Mouse (Mus musculus) c-Kit-negative CD71-positive TER-119-positive erythroid progenitor cells, embryonic 14.5 days (primary cell): ENCODE measurements around the gene Slc2a6.
A peak's percentile ranks its signal among the peaks of the same experiment; 100 is the strongest.

Experiments used
- DNase-seq: peaks from one replicate; pipeline ENCODE4 v3.0.0-alpha.2; 2013; ENCODE audit warnings: low read depth, low spot score

The Slc2a6 gene

GRCm38 (mm10) chr2:27027618-27028436 lies at the start of gene Slc2a6:
TSS of gene Slc2a6 (minus strand) at chr2:27027998.
- peak; percentile 21 for DNase-seq

- DNase-seq = no peak
Measured at GRCm38 (mm10) chr2:27075485-27075884, 47.7 kb upstream of the Slc2a6 start.

- no peak for DNase-seq
Measured at GRCm38 (mm10) chr2:27074804-27075203, 47.0 kb upstream of the Slc2a6 start.

GRCm38 (mm10) chr2:27073407-27073806 lies 45.6 kb upstream of the Slc2a6 start:
- no peak for DNase-seq

- DNase-seq = no peak
Measured at GRCm38 (mm10) chr2:27071978-27072377, 44.2 kb upstream of the Slc2a6 start, which contains the start of gene Mymk. TSS of gene Mymk (minus strand) at chr2:27072179.

GRCm38 (mm10) chr2:27071137-27071536 lies 43.3 kb upstream of the Slc2a6 start:
- no peak for DNase-seq

GRCm38 (mm10) chr2:27070247-27070813 lies 42.5 kb upstream of the Slc2a6 start:
- DNase-seq = no peak

GRCm38 (mm10) chr2:27069646-27070045 lies 41.8 kb upstream of the Slc2a6 start:
- no peak for DNase-seq

- no peak for DNase-seq
Measured at GRCm38 (mm10) chr2:27067996-27068395, 40.2 kb upstream of the Slc2a6 start.

GRCm38 (mm10) chr2:27067124-27067523 lies 39.3 kb upstream of the Slc2a6 start:
- no peak for DNase-seq

GRCm38 (mm10) chr2:27059187-27059586 lies 31.4 kb upstream of the Slc2a6 start:
- DNase-seq = no peak

GRCm38 (mm10) chr2:27058751-27059150 lies 31.0 kb upstream of the Slc2a6 start:
- no peak for DNase-seq

GRCm38 (mm10) chr2:27058251-27058650 lies 30.5 kb upstream of the Slc2a6 start:
- DNase-seq = no peak

- DNase-seq = no peak
Measured at GRCm38 (mm10) chr2:27049408-27049807, 21.6 kb upstream of the Slc2a6 start.

- no peak for DNase-seq
Measured at GRCm38 (mm10) chr2:27045979-27046770, 18.4 kb upstream of the Slc2a6 start.

- no peak for DNase-seq
Measured at GRCm38 (mm10) chr2:27044641-27045040, 16.8 kb upstream of the Slc2a6 start.

GRCm38 (mm10) chr2:27044166-27044565 lies 16.4 kb upstream of the Slc2a6 start:
- DNase-seq = no peak

GRCm38 (mm10) chr2:27043461-27043860 lies 15.7 kb upstream of the Slc2a6 start:
- DNase-seq = no peak

- DNase-seq = no peak
Measured at GRCm38 (mm10) chr2:27042131-27042844, 14.5 kb upstream of the Slc2a6 start.

- DNase-seq = no peak
Measured at GRCm38 (mm10) chr2:27039286-27039685, 11.5 kb upstream of the Slc2a6 start.

- peak; percentile 44 for DNase-seq
Measured at GRCm38 (mm10) chr2:27038596-27038995, 10.8 kb upstream of the Slc2a6 start.

- DNase-seq = no peak
Measured at GRCm38 (mm10) chr2:27037008-27037407, 9.2 kb upstream of the Slc2a6 start.
